Mouse (Mus musculus) liver, embryonic 13.5 days (tissue): ENCODE results near the gene Oaz3. TPM values are rescaled to one million over a fixed set of nuclear protein-coding genes. Genes with fewer than 3 reads are reported as not detected.

Experiments
- ATAC-seq: fragments of 200-750 bp; cut with Nextera tagmentation; 2 replicates; pipeline ENCODE4 v1.8.0; 2017; ENCODE audit warnings: low read depth, mild to moderate bottlenecking, moderate number of reproducible peaks, moderate library complexity
- DNase-seq: peaks from one replicate; pipeline ENCODE4 v3.0.0; 2022
- H3K27ac ChIP-seq: fragments of 300-500 bp; sonication (generic); 2 replicates; pipeline ENCODE4 v1.5.1; 2015; ENCODE audit warnings: moderate library complexity, mild to moderate bottlenecking, inconsistent platforms
- H3K27me3 ChIP-seq: fragments of 300-500 bp; sonication (generic); 2 replicates; pipeline ENCODE4 v1.6.1; 2015; ENCODE audit warnings: mild to moderate bottlenecking, inconsistent platforms
- H3K36me3 ChIP-seq: fragments of 300-500 bp; sonication (generic); 2 replicates; pipeline ENCODE4 v1.6.1; 2015; ENCODE audit warnings: mild to moderate bottlenecking, inconsistent platforms
- H3K4me1 ChIP-seq: fragments of 300-500 bp; sonication (generic); replicated peaks from 2 replicates; pipeline ENCODE4 v1.6.1; 2015; ENCODE audit warnings: inconsistent platforms
- H3K4me2 ChIP-seq: fragments of 300-500 bp; sonication (generic); 2 replicates; pipeline ENCODE4 v1.6.1; 2015; ENCODE audit warnings: inconsistent platforms, mild to moderate bottlenecking, moderate library complexity
- H3K4me3 ChIP-seq: fragments of 300-500 bp; sonication (generic); replicated peaks from 2 replicates; pipeline ENCODE4 v1.5.1; 2015; ENCODE audit warnings: mild to moderate bottlenecking, inconsistent platforms
- H3K9ac ChIP-seq: fragments of 300-500 bp; sonication (generic); 2 replicates; pipeline ENCODE4 v1.6.1; 2015; ENCODE audit warnings: mild to moderate bottlenecking, inconsistent platforms
- H3K9me3 ChIP-seq: fragments of 300-500 bp; sonication (generic); replicated peaks from 2 replicates; pipeline ENCODE4 v1.6.1; 2016; ENCODE audit warnings: inconsistent platforms
- WGBS: fragments of 180-500 bp; shearing (Covaris S2); methylation state at CpG from one replicate; pipeline ENCODE4 v1.1.7; 2015; ENCODE audit not compliant: insufficient replicate concordance; 5-methylcytosine and 5-hydroxymethylcytosine counted together
- polyA plus RNA-seq: library from polyadenylated mRNA; unstranded; fragments of >200 nt; fragmentation: Nextera tagmentation; extraction: Ambion mirVana; gene quantifications from 2 replicates; pipeline ENCODE4 v1.2.1, GENCODE M21; 2015

The Oaz3 gene
- polyA plus RNA-seq, 1 experiment from 2014 or later: 0.45 TPM

DNA sequence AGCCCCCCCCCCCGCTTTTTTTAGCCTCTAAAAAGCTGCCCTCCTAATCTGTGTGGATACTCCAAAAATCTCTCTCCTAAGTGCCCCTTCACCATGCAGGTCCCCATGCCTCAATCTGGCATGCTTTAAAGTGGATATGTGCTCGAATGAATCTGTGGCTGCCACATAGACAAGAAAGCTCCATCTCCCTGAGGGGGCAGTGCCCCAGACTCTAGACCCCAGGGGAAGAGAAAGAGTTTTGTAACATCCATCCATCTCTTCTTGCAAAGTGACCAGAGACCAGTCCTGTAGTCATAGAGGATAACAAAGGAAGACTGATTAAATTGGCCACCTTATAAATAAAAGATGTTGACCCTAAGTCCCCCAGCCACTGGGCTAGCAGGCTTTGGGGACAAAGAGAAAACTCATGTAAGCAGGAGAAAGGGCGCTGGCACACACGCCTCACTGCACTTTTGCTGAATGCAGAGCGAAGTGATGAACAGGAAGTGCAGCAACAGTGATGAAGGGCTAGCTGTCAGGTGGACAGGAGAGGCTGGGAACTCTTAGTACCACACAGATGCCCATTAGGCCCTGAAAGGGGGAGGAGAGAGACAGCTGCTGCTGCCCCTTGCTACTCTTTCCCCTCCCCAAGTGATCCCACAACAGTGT lies 43.9 kb downstream of the Oaz3 start:
- no peaks in the 10 kb centered on the region for H3K36me3 ChIP-seq
- H3K27me3 ChIP-seq: peaks cover 83% of the 10 kb centered on the region
- H3K9ac ChIP-seq: no peak overlapping the region
- H3K4me2 ChIP-seq: no peak overlapping the region
- DNase-seq (no peak), ATAC-seq (no peak)
- H3K9me3 ChIP-seq: no peaks in the 10 kb centered on the region
- H3K4me1 ChIP-seq: no peaks in the 10 kb centered on the region
- no peak overlapping the region for H3K4me3 ChIP-seq
- 35% methylated on average over 5 of the region's 5 CpGs for WGBS
- no peak overlapping the region for H3K27ac ChIP-seq

DNA sequence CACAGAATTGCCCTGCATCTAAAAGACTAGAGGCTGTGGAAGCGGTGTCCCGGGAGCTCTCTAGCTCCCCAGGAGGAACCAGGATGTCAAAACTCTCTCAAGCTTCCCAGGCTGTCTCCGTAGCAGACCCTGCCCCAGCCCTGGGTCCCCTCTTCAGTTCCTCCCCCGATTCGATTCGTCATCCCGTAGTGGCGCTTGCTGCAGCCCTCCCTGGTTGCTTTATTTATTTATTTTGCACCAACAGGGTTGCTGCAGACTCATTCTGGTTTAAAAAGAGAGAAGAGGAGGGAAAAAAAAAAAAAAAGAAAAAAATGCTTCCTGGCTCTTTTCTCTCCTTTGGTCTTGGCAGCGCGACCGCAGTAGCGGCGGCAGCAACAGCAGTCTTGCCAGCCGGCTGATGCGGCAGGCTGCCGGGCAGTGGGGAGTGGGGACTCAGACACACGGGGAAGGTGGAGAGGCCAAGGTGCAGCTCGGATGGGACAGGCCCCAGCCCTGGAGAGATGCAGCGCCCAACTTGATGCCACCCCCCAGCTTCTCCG lies 44.7 kb downstream of the Oaz3 start:
- H3K4me2 ChIP-seq: peak overlapping the region; percentile 36
- WGBS: 4% methylated on average over 20 of the region's 20 CpGs

DNA sequence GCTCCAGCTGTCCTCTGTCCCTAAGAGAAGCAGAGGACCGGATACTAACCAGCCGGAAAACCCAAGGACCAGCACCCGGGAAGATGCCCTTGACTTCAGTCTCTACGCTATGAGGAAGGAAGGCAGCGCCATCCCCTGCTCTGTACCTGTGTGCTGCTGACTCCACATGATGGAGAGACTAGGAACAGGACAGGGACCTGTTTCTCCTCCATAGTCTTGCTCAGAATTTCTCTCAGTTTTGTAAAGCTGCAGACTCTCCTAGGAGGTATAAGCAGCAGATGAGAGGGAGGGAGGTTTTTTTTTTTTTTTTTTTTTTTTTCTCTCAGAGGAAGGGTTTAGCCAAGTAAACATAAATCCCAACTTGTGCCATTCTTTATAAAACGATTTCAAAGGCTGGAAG lies 45.5 kb downstream of the Oaz3 start, which contains the start of gene Lingo4:
Gene Lingo4 (plus strand): TSS at position 301 of the 400 bp plus-strand sequence.
- no peak for DNase-seq
- no peak within 1 kb of the TSS for H3K4me3 ChIP-seq
- H3K4me1 ChIP-seq: no peaks in the 10 kb centered on the region
- 52% methylated on average over 6 of the region's 6 CpGs for WGBS
- ATAC-seq: no peak
- H3K4me2 ChIP-seq: peak within 1 kb of the TSS; percentile 36
- H3K27ac ChIP-seq: no peak within 1 kb of the TSS
- H3K27me3 ChIP-seq: peaks cover 68% of the 10 kb centered on the region
- H3K9me3 ChIP-seq: no peaks in the 10 kb centered on the region
- H3K36me3 ChIP-seq: no peaks in the 10 kb centered on the region
- no peak within 1 kb of the TSS for H3K9ac ChIP-seq

More for the DNA sequence above, 44.7 kb downstream of the Oaz3 start:
- DNase-seq (no peak), ATAC-seq (no peak)
- H3K9me3 ChIP-seq: no peaks in the 10 kb centered on the region
- H3K27me3 ChIP-seq: peaks cover 76% of the 10 kb centered on the region
- no peak overlapping the region for H3K27ac ChIP-seq
- no peaks in the 10 kb centered on the region for H3K4me1 ChIP-seq
- H3K9ac ChIP-seq: no peak overlapping the region
- H3K4me3 ChIP-seq: no peak overlapping the region
- H3K36me3 ChIP-seq: no peaks in the 10 kb centered on the region

DNA sequence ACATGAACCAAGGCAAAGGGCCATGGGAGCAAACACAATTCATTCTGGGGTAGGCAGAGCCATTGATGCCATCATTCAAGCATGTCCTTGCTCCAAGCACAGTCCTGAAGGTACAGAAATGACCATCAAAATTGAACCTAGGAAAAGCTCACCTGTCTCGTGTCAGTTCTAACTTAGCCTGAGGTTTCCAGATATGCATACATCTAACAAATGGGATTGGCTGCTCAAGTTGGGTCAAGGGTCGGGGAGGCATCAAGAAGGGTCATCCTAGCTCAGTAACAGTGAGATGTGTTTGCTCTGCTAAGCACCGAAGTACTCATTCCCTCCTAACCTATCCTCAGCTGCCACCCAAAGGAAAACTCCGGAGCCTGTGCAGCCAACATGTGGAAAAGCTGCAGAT lies 46.9 kb downstream of the Oaz3 start:
- Histone ChIP-seq H3K27ac (no peak overlapping the region), H3K4me2 (no peak overlapping the region), H3K4me3 (no peak overlapping the region), H3K27me3 (peaks cover 54% of the 10 kb centered on the region), H3K9ac (no peak overlapping the region), H3K36me3 (no peaks in the 10 kb centered on the region), H3K9me3 (no peaks in the 10 kb centered on the region), H3K4me1 (no peaks in the 10 kb centered on the region)
- ATAC-seq: no peak
- WGBS: 55% methylated on average over 4 of the region's 4 CpGs
- no peak for DNase-seq

DNA sequence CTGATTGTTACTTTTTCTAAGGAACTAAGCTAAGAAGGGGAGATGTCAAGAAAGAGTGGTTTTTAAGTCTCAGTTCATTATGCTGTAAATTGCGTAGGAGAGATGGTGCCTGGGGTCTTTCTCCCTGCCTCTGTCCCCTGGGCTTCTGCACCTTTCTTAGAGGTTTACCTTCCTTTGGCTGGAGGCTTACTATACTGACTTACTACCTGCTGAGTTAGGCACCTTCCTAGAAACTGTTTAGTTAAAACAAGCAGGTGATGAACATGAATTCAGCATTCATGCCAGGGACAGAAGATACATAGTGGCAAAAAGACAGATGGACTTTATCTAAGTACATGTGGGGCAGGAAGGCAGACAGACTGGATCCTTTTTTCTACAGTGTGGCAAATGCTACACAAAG lies 47.4 kb downstream of the Oaz3 start:
- Histone ChIP-seq H3K27ac (no peak overlapping the region), H3K9ac (no peak overlapping the region), H3K36me3 (no peaks in the 10 kb centered on the region), H3K4me1 (no peaks in the 10 kb centered on the region), H3K4me2 (no peak overlapping the region), H3K9me3 (no peaks in the 10 kb centered on the region), H3K27me3 (peaks cover 49% of the 10 kb centered on the region), H3K4me3 (no peak overlapping the region)
- ATAC-seq (no peak), DNase-seq (no peak)
- WGBS: 47% methylated on average over 1 of the region's 1 CpGs

DNA sequence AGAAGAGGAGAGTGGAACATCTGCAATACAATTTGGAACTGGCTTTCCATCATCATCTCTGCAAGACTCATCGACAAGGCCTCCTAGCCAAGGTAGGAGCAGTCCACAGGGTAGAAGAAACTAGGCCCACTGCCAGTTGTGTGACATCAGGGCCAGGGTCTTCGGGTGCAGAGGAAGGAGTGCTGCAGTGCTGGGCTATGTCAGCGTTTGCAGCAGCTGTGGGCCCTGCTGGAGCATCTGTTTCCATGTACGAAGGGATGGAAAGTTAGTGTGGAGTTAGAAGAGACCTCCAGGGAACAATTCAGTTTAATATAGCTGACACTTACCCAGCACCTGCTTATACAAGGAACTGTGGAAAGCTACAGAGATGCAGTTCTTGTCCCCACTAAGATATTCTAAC lies 50.7 kb downstream of the Oaz3 start:
- Histone ChIP-seq H3K4me3 (no peak overlapping the region), H3K27me3 (peaks cover 16% of the 10 kb centered on the region), H3K36me3 (no peaks in the 10 kb centered on the region), H3K4me1 (no peaks in the 10 kb centered on the region), H3K9ac (no peak overlapping the region), H3K27ac (no peak overlapping the region), H3K4me2 (no peak overlapping the region), H3K9me3 (no peaks in the 10 kb centered on the region)
- WGBS: 52% methylated on average over 4 of the region's 4 CpGs
- ATAC-seq (no peak), DNase-seq (no peak)

DNA sequence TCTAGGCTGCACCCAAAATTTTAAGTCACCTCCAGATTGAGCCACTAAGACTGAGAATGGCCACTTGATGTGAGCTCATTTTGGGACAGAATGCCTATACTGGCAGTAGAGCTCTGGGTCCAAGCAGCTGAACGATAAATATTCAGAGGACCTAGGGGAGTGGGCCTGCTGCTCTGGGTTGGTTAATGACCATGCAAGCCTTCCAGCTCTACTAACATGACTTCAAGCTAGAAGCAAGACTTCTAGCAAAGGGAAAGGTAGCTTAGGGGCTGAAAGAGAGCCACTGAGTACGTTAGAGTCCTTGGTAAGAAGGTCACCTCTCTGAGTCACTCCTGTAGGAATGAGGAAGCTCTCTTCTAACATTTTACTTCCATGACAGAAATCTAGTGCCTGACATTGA lies 51.6 kb downstream of the Oaz3 start:
- DNase-seq: no peak
- WGBS: 53% methylated on average over 2 of the region's 2 CpGs
- no peak for ATAC-seq
- Histone ChIP-seq H3K27ac (no peak overlapping the region), H3K4me3 (no peak overlapping the region), H3K36me3 (no peaks in the 10 kb centered on the region), H3K27me3 (peaks cover 7% of the 10 kb centered on the region), H3K4me1 (no peaks in the 10 kb centered on the region), H3K9me3 (no peaks in the 10 kb centered on the region), H3K9ac (no peak overlapping the region), H3K4me2 (no peak overlapping the region)

DNA sequence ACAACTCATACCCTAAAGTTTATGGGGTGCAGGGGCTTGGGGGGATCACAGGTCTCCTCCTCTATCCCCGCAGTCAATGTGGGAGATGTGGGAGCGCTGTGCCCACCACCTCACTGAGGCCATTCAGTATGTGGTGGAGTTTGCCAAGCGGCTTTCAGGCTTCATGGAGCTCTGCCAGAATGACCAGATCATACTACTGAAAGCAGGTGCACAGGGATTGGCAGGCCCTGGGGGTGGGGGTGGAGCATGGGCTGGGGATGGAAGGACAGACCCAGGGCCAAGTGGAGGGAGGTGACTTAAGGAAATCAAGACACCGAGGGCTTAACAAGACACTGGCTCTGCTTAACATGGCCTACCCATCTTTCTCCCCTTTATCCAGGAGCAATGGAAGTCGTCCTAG lies 52.7 kb downstream of the Oaz3 start:
- Histone ChIP-seq H3K9ac (no peak overlapping the region), H3K27ac (no peak overlapping the region), H3K27me3 (no peaks in the 10 kb centered on the region), H3K4me2 (no peak overlapping the region), H3K9me3 (no peaks in the 10 kb centered on the region), H3K4me3 (no peak overlapping the region), H3K36me3 (no peaks in the 10 kb centered on the region), H3K4me1 (no peaks in the 10 kb centered on the region)
- DNase-seq (no peak), ATAC-seq (no peak)
- WGBS: 65% methylated on average over 5 of the region's 5 CpGs

DNA sequence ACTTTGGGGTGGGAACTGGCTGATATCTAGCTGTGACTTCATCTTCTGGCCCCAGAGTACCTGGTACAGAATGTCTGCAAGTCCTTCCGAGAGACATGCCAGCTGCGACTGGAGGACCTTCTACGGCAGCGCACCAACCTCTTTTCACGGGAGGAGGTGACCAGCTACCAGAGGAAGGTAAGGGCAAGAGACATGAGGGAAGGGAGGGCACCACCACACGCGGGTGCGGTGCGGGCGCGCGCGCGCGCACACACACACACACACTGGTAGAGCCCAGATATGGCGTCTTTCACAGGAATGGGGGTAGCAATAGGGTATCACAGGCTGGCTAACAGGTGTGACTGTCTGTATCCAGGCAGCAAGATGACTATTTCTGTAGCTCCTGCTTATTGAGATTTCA lies 54.3 kb downstream of the Oaz3 start:
- no peaks in the 10 kb centered on the region for H3K9me3 ChIP-seq
- WGBS: 87% methylated on average over 16 of the region's 16 CpGs
- no peaks in the 10 kb centered on the region for H3K36me3 ChIP-seq
- DNase-seq (no peak), ATAC-seq (no peak)
- H3K27me3 ChIP-seq: no peaks in the 10 kb centered on the region
- no peak overlapping the region for H3K9ac ChIP-seq
- H3K4me2 ChIP-seq: no peak overlapping the region
- H3K27ac ChIP-seq: no peak overlapping the region
- no peak overlapping the region for H3K4me3 ChIP-seq
- no peaks in the 10 kb centered on the region for H3K4me1 ChIP-seq

DNA sequence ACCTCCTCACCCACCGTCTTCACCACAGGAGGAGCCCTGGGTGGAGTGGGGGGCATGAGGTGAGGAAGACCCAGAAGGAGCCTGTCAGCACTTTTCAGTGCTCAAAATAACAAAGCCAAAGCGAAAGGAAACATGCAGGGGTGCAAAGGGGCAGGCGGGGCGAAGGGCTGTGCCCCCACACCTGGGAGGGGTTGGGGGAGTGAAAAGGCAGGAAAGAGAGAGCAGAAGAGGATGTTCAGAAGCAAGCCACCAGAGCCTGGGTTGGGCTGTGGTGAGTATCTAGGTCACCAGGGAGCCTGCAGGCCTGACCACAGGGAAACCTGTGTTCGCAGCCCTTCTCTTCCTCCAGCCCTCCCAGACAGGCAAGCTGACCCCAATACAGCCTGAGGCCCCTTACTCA lies 55.7 kb downstream of the Oaz3 start:
- H3K9ac ChIP-seq: no peak overlapping the region
- H3K36me3 ChIP-seq: no peaks in the 10 kb centered on the region
- no peak for DNase-seq
- H3K9me3 ChIP-seq: no peaks in the 10 kb centered on the region
- no peak overlapping the region for H3K27ac ChIP-seq
- H3K27me3 ChIP-seq: no peaks in the 10 kb centered on the region
- 36% methylated on average over 5 of the region's 5 CpGs for WGBS
- no peaks in the 10 kb centered on the region for H3K4me1 ChIP-seq
- ATAC-seq: no peak
- no peak overlapping the region for H3K4me3 ChIP-seq
- H3K4me2 ChIP-seq: no peak overlapping the region

DNA sequence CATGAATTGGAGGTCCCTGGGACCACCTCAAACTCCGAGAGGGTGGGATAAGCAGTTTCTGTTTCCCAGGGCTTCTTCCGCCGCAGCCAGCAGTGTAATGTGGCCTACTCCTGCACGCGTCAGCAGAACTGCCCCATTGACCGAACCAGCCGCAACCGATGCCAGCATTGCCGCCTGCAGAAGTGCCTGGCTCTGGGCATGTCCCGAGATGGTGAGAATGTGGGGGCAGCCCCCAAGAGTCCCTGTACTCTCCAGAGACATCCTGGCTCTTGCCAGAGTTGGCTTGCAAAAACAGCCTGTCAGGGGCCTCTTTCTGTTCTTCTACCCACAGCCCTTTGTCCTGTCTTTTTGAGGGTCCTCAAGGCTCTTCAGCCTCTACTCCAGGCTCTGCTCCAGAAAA lies 56.3 kb downstream of the Oaz3 start:
- DNase-seq (no peak), ATAC-seq (no peak)

DNA sequence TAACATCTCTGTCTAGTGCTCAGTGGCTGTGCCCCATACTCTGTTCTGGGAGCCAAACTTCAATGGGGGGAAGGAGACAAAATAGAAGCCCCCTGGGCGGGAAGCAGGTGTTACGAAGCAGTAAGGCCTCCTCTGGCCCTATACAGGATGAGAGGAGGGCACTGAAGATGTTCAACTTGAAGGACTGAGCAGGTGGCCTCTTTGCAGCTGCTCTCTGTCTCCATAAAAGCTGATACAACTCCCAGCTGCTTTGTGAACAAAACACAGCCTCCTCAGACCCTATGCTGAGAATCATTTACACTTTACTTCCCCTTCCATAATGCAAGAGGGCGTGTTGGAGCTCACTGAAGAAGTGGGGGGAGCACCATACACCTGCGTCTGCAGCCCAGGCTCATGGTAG lies 57.0 kb downstream of the Oaz3 start:
- H3K4me2 ChIP-seq: no peak overlapping the region
- no peak for DNase-seq
- H3K27ac ChIP-seq: no peak overlapping the region
- no peaks in the 10 kb centered on the region for H3K9me3 ChIP-seq
- H3K4me3 ChIP-seq: no peak overlapping the region
- H3K9ac ChIP-seq: no peak overlapping the region
- 50% methylated on average over 4 of the region's 4 CpGs for WGBS
- H3K4me1 ChIP-seq: no peaks in the 10 kb centered on the region
- no peaks in the 10 kb centered on the region for H3K27me3 ChIP-seq
- H3K36me3 ChIP-seq: no peaks in the 10 kb centered on the region
- no peak for ATAC-seq

More for the DNA sequence above, 56.3 kb downstream of the Oaz3 start:
- 80% methylated on average over 10 of the region's 10 CpGs for WGBS
- no peaks in the 10 kb centered on the region for H3K9me3 ChIP-seq
- H3K27ac ChIP-seq: no peak overlapping the region
- no peaks in the 10 kb centered on the region for H3K4me1 ChIP-seq
- H3K36me3 ChIP-seq: no peaks in the 10 kb centered on the region
- H3K9ac ChIP-seq: no peak overlapping the region
- no peak overlapping the region for H3K4me2 ChIP-seq
- no peaks in the 10 kb centered on the region for H3K27me3 ChIP-seq
- no peak overlapping the region for H3K4me3 ChIP-seq
